Mouse (Mus musculus) erythroblast, embryonic 14.5 days (primary cell): Measurements from ENCODE around the gene Dedd2. TPM values are rescaled to one million over a fixed set of nuclear protein-coding genes. Genes with fewer than 3 reads are reported as not detected.
A peak's percentile ranks its signal among the peaks of the same experiment; 100 is the strongest.

Experiments used
- H3K27me3 ChIP-seq: 2 replicates; pipeline ENCODE4 v1.6.1; 2012; ENCODE audit warnings: inconsistent platforms; ENCODE audit not compliant: control insufficient read depth
- H3K36me3 ChIP-seq: 2 replicates; pipeline ENCODE4 v1.6.1; 2012; ENCODE audit warnings: mild to moderate bottlenecking, inconsistent platforms; ENCODE audit not compliant: control insufficient read depth
- H3K4me1 ChIP-seq: 2 replicates; pipeline ENCODE4 v1.6.1; 2012; ENCODE audit warnings: inconsistent platforms; ENCODE audit not compliant: control insufficient read depth
- H3K4me3 ChIP-seq: replicated peaks from 2 replicates; pipeline ENCODE3; 2012; ENCODE audit warnings: moderate library complexity, mild to moderate bottlenecking, inconsistent platforms
- H3K9me3 ChIP-seq: 2 replicates; pipeline ENCODE4 v1.6.1; 2012; ENCODE audit warnings: low read length, inconsistent platforms, mixed read lengths; ENCODE audit not compliant: control insufficient read depth
- GATA1 ChIP-seq: IDR thresholded peaks from 2 replicates; pipeline ENCODE4 v1.6.1; 2012; ENCODE audit warnings: low read length, inconsistent platforms, mixed read lengths
- TAL1 ChIP-seq: IDR thresholded peaks from 3 replicates; pipeline ENCODE4 v1.6.1; 2012; ENCODE audit warnings: low read length, inconsistent platforms, mixed read lengths
- polyA plus RNA-seq: library from polyadenylated mRNA; stranded (reverse); fragments of >175 nt; gene quantifications from 2 replicates; pipeline ENCODE4 v1.2.3, GENCODE M21; 2012

Dedd2 gene
- polyA plus RNA-seq, 1 experiment, result 50.4 TPM

GRCm38 (mm10) chr7:25221102-25221883, 878 bp upstream of the Dedd2 start, which contains the start of gene Zfp526:
TSS of gene Zfp526 (plus strand) at chr7:25221425.
- Histone ChIP-seq H3K4me3 (peak within 1 kb of the TSS; percentile 68), H3K36me3 (peaks cover 70% of the 10 kb centered on the region), H3K4me1 (peaks cover 74% of the 10 kb centered on the region), H3K9me3 (0 out of 2 replicates have a peak, but pooled peaks cover 2% of the 10 kb centered on the region), H3K27me3 (no peaks in the 10 kb centered on the region; the same call in 1 of the 2 replicates)
- no peak for TF ChIP-seq TAL1

- no peaks in the 10 kb centered on the region for H3K27me3 ChIP-seq
- H3K9me3 ChIP-seq, result no peaks in the 10 kb centered on the region
- peak overlapping the region; percentile 68 for H3K4me3 ChIP-seq
- peaks cover 77% of the 10 kb centered on the region for H3K4me1 ChIP-seq
- TF ChIP-seq TAL1, result no peak
- TF ChIP-seq GATA1, result no peak
- H3K36me3 ChIP-seq, result peaks cover 70% of the 10 kb centered on the region
Observed at GRCm38 (mm10) chr7:25219756-25220456, 509 bp downstream of the Dedd2 start.

DNA sequence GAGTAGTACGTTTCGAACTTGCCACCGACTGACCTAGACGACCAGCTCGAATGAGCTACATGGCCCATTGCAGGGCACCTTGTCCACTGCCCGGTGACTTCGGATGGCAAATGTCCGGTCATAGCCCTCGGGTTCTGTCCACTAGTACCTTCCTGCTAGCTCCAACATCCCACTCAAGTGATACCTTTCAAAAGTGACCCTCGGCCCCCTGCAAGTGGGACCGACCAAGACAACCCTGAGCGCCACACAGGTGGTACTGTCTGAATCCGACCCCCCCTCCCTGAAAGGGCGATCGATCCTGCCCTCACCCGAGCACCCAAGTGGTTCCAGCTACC, 1.0 kb downstream of the Dedd2 start:
- peak overlapping the region; percentile 68 for H3K4me3 ChIP-seq
- H3K27me3 ChIP-seq, result no peaks in the 10 kb centered on the region
- H3K4me1 ChIP-seq, result peaks cover 78% of the 10 kb centered on the region
- H3K36me3 ChIP-seq, result peaks cover 70% of the 10 kb centered on the region
- no peaks in the 10 kb centered on the region for H3K9me3 ChIP-seq
- TF ChIP-seq GATA1, result no peak
- TF ChIP-seq TAL1, result no peak

DNA sequence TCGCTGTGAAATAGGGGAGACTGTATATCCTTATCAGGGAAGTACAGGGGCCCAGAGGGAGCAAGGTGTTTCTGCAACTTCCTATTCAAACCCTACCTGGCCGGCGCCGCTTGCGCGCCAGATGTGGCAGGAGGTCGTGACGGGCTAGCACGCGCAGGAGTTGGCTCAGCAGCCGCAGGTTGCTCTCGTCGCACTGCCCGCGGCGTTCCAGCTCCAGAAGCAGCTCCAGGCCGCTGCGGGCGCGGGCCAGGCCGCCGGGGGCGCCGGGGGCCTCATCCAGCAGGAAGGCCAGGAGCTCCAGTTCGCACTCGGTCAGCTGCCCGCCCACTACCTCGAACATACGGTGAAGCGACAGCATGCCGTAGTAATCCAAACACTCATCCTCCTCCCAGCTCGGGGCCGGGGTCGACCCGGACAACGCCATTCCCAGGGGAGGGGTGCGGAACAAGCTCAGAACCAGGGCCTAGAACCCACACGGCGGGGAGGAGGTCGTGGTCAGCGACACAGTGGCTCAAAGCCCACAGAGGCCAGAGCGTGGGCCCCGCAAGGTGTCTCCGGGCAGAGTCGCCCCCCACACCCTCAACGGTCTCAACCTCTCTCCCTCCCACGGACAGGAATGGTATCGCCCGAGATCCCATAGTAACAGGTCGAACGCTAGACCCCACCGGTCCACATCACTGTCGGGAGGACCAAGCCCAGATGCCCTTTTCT, 1.6 kb downstream of the Dedd2 start:
- Histone ChIP-seq H3K27me3 (no peaks in the 10 kb centered on the region), H3K4me1 (peaks cover 78% of the 10 kb centered on the region), H3K9me3 (no peaks in the 10 kb centered on the region), H3K4me3 (peak overlapping the region; percentile 68), H3K36me3 (peaks cover 70% of the 10 kb centered on the region)
- TF ChIP-seq GATA1 (no peak), TAL1 (no peak)

DNA sequence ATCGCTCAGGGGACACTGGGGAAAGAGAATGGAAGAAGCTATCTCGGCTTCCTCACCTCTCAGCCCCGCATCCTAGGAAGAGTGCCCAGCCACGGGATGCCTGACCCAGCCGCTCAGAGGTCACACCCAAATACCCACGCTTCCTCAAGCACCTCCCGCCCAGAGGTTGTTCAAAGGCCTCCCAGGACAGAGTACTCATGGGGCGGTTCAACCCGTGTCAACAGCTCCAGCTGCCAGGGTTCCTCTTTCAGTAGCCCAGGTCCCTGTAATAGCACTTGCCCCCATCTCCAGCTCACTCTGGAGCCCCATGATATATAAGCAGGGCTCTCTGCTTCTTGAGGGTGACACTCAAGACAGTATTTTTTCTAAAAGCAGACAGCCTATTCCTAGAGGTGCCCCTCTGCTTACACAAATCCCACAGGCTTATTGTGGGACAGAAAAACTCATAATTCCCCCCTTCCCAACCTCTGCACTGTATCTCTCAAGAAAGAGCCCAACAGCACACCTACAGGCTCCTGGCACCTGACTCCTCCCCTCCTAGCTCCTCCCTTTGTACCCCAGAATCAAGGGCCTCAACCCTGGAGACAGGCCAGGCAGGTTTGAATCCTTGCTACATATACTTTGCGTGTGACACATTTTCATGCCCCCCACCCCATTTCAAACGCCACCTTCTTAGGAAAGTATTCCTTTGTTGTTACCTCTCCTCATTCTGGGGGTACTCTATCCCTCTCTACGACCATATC, 2.6 kb downstream of the Dedd2 start:
- H3K9me3 ChIP-seq, result no peaks in the 10 kb centered on the region
- no peak for TF ChIP-seq TAL1
- TF ChIP-seq GATA1, result no peak
- peaks cover 70% of the 10 kb centered on the region for H3K36me3 ChIP-seq
- no peaks in the 10 kb centered on the region for H3K27me3 ChIP-seq
- peaks cover 73% of the 10 kb centered on the region for H3K4me1 ChIP-seq
- H3K4me3 ChIP-seq, result peak overlapping the region; percentile 68

GRCm38 (mm10) chr7:25214172-25214571, 6.2 kb downstream of the Dedd2 start:
- peaks cover 78% of the 10 kb centered on the region for H3K4me1 ChIP-seq

DNA sequence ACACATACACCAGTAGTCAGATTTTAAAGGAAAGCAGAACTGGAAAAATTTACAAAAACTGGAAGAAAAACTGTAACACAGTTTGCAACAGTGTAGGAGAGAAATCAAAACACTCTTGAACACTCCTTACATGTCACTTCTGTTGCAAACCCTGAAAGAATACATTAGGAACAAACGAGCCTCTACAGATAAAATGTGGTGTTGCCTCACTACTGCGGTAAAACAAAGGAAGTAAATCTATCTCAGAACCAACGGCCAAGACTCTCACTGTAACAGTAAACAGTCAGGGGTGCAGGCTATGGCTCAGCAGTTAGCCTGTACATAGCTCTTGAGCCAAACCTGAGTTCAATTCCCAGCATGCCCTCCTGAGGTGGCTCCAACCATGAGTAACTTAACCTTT, 7.3 kb downstream of the Dedd2 start:
- H3K4me1 ChIP-seq, result peaks cover 82% of the 10 kb centered on the region
- H3K27me3 ChIP-seq, result no peaks in the 10 kb centered on the region
- no peaks in the 10 kb centered on the region for H3K9me3 ChIP-seq
- H3K36me3 ChIP-seq, result peaks cover 99% of the 10 kb centered on the region
- TF ChIP-seq GATA1, result no peak
- TF ChIP-seq TAL1, result no peak
- no peak overlapping the region for H3K4me3 ChIP-seq

More at GRCm38 (mm10) chr7:25214172-25214571, 6.2 kb downstream of the Dedd2 start:
- Histone ChIP-seq H3K27me3 (no peaks in the 10 kb centered on the region), H3K36me3 (peaks cover 98% of the 10 kb centered on the region), H3K4me3 (no peak overlapping the region), H3K9me3 (no peaks in the 10 kb centered on the region)
- TF ChIP-seq TAL1 (no peak), GATA1 (no peak)

DNA sequence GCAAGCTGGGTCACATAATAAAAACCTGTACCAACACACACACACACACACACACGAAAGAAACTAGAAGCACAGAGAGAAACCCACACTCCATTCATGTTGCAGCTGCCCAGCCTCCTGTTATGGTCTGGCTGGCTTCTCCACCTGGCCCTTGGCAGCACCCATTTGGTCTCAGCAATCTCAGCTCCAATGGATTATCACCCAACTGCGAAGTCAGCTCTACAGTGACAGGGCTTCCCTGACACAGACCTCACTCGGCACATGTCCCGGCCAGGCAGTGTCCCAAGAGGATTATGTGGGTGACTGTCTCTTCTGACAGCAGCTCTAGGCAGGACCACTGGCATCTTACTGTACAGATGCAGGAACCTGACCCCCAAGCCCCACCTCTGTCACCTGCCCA, 9.9 kb downstream of the Dedd2 start:
- TF ChIP-seq GATA1, result no peak
- no peaks in the 10 kb centered on the region for H3K9me3 ChIP-seq
- H3K4me1 ChIP-seq, result peaks cover 90% of the 10 kb centered on the region
- peak overlapping the region; percentile 59 for H3K4me3 ChIP-seq
- peaks cover 100% of the 10 kb centered on the region for H3K36me3 ChIP-seq
- no peaks in the 10 kb centered on the region for H3K27me3 ChIP-seq
